Comparison of ENCODE assay signal across 9 mouse cellular contexts in genomic region chr7:118437101-118437802, GRCm38 (mm10). TPM values are rescaled to one million over a fixed set of nuclear protein-coding genes. Genes with fewer than 3 reads are reported as not detected.
DNase-seq lines count a peak whose midpoint lies in the region; ATAC-seq lines count a peak whose summit lies in the region.
"Had no signal": no experiment of that assay in that cellular context is flagged by ENCODE, and none has a peak within 500 bp of the region (broad histone marks: within the 10 kb centered on the region; RNA-seq: fewer than 3 reads in every experiment).

No protein-coding gene starts in this region.

- no peak for ATAC-seq in hindbrain, embryonic 11.5 days (ENCODE audit: low FRiP score)
- ATAC-seq in hindbrain, embryonic 12.5 days (ENCODE audit: low FRiP score) = no peak
- no peak for ATAC-seq in forebrain, embryonic 15.5 days (replicated peaks)

- H3K27ac ChIP-seq in hindbrain, embryonic 11.5 days (ENCODE audit: low read depth, low read length) = no peak overlapping the region
- H3K27ac ChIP-seq in hindbrain, embryonic 12.5 days = no peak overlapping the region
- H3K27ac ChIP-seq in forebrain, embryonic 15.5 days (replicated peaks) = no peak overlapping the region
- H3K27ac ChIP-seq: neural tube, embryonic 13.5 days had no signal

- peak; percentile 68 for DNase-seq in hindbrain, embryonic 11.5 days (ENCODE audit: low spot score)
- DNase-seq in urinary bladder, postnatal 14 days (ENCODE audit: low spot score) = peak; percentile 25
- DNase-seq in urinary bladder, adult 18-20 months (ENCODE audit: low spot score in 2 of 2) = no peak
- peak; percentile 41 for DNase-seq in embryo, embryonic 11 days
- peak; percentile 56 for DNase-seq in retina, embryonic 14.5 days (ENCODE audit: low spot score)
- no peak for DNase-seq in gastrocnemius, postnatal 25 days

- no peak overlapping the region for H3K4me2 ChIP-seq in hindbrain, embryonic 11.5 days (replicated peaks; ENCODE audit: low read depth, low read length)
- H3K4me2 ChIP-seq in hindbrain, embryonic 12.5 days (replicated peaks) = no peak overlapping the region
- H3K4me2 ChIP-seq in forebrain, embryonic 15.5 days (replicated peaks) = no peak overlapping the region
- H3K4me2 ChIP-seq: neural tube, embryonic 13.5 days had no signal

- H3K4me1 ChIP-seq in hindbrain, embryonic 11.5 days (replicated peaks; ENCODE audit: control insufficient read depth, insufficient read depth, low read length) = peaks cover 2% of the 10 kb centered on the region; the same call in 1 of the 2 replicates
- H3K4me1 ChIP-seq in hindbrain, embryonic 12.5 days = no peaks in the 10 kb centered on the region
- H3K4me1 ChIP-seq in forebrain, embryonic 15.5 days = no peaks in the 10 kb centered on the region
- H3K4me1 ChIP-seq: neural tube, embryonic 13.5 days had no signal

- no peaks in the 10 kb centered on the region for H3K9me3 ChIP-seq in hindbrain, embryonic 11.5 days (ENCODE audit: control insufficient read depth, low read length)
- H3K9me3 ChIP-seq in hindbrain, embryonic 12.5 days (replicated peaks) = no peaks in the 10 kb centered on the region
- no peaks in the 10 kb centered on the region for H3K9me3 ChIP-seq in forebrain, embryonic 15.5 days
- H3K9me3 ChIP-seq: neural tube, embryonic 13.5 days had no signal

- no peak overlapping the region for H3K4me3 ChIP-seq in hindbrain, embryonic 11.5 days (ENCODE audit: low read depth, low read length)
- no peak overlapping the region for H3K4me3 ChIP-seq in hindbrain, embryonic 12.5 days
- H3K4me3 ChIP-seq in forebrain, embryonic 15.5 days = no peak overlapping the region
- H3K4me3 ChIP-seq: neural tube, embryonic 13.5 days had no signal

- no peak overlapping the region for H3K9ac ChIP-seq in hindbrain, embryonic 11.5 days (ENCODE audit: low read depth, low read length)
- H3K9ac ChIP-seq in hindbrain, embryonic 12.5 days = no peak overlapping the region
- H3K9ac ChIP-seq in forebrain, embryonic 15.5 days (replicated peaks) = no peak overlapping the region
- H3K9ac ChIP-seq: neural tube, embryonic 13.5 days had no signal

- 59% methylated on average over 7 of the region's 7 CpGs for WGBS in hindbrain, embryonic 11.5 days
- WGBS in hindbrain, embryonic 12.5 days = 58% methylated on average over 7 of the region's 7 CpGs
- 61% methylated on average over 7 of the region's 7 CpGs for WGBS in forebrain, embryonic 15.5 days

- no peaks in the 10 kb centered on the region for H3K36me3 ChIP-seq in hindbrain, embryonic 11.5 days (ENCODE audit: control insufficient read depth, insufficient read depth, low read length)
- no peaks in the 10 kb centered on the region for H3K36me3 ChIP-seq in hindbrain, embryonic 12.5 days
- H3K36me3 ChIP-seq in forebrain, embryonic 15.5 days = no peaks in the 10 kb centered on the region
- H3K36me3 ChIP-seq: neural tube, embryonic 13.5 days had no signal

- H3K27me3 ChIP-seq in hindbrain, embryonic 11.5 days (ENCODE audit: control insufficient read depth, insufficient read depth, low read length) = no peaks in the 10 kb centered on the region
- peaks cover 6% of the 10 kb centered on the region; the same call in 1 of the 2 replicates for H3K27me3 ChIP-seq in hindbrain, embryonic 12.5 days
- no peaks in the 10 kb centered on the region for H3K27me3 ChIP-seq in forebrain, embryonic 15.5 days

RNA-seq across cellular contexts. Expression of gene Syt17, which starts 10.8 kb away (rescaled TPM):
- 3.1 and 4.1 TPM in 2 replicates for polyA plus RNA-seq in hindbrain, embryonic 11.5 days (2014; fragmentation: Nextera tagmentation; extraction: Ambion mirVana)
- 6.1 and 6.4 TPM in 2 replicates for polyA plus RNA-seq in hindbrain, embryonic 12.5 days (2016; fragmentation: Nextera tagmentation; extraction: Ambion mirVana)
- total RNA-seq in gastrocnemius, postnatal 25 days (2021) = under 1 TPM; 0.64 to 0.74 TPM
- 5.9 and 6.5 TPM in 2 replicates for polyA plus RNA-seq in forebrain, embryonic 15.5 days (2015; fragmentation: Nextera tagmentation; extraction: Ambion mirVana)

RNA-seq across cellular contexts. Expression of gene Itpripl2, which starts 54.5 kb away (rescaled TPM):
- polyA plus RNA-seq in hindbrain, embryonic 11.5 days (2014; fragmentation: Nextera tagmentation; extraction: Ambion mirVana) = 0.92 and 1.4 TPM in 2 replicates
- polyA plus RNA-seq in hindbrain, embryonic 12.5 days (2016; fragmentation: Nextera tagmentation; extraction: Ambion mirVana) = 3.4 and 3.9 TPM in 2 replicates
- total RNA-seq in gastrocnemius, postnatal 25 days (2021) = 10 to 100 TPM; 10.4 to 11.4 TPM
- 0.75 and 0.81 TPM in 2 replicates for polyA plus RNA-seq in forebrain, embryonic 15.5 days (2015; fragmentation: Nextera tagmentation; extraction: Ambion mirVana)

Comparison
In these comparisons a context has a peak if more than half of its experiments do, and no peak if none do; other contexts are left out.
1. DNase-seq: peak in hindbrain, embryonic 11.5 days (single experiment), urinary bladder, postnatal 14 days (single experiment), embryo, embryonic 11 days (single experiment) and retina, embryonic 14.5 days (single experiment); none in urinary bladder, adult 18-20 months (0 of 2) and gastrocnemius, postnatal 25 days (single experiment).